Mouse (Mus musculus): ENCODE measurements around the gene Zfp39. TPM values are rescaled to one million over a fixed set of nuclear protein-coding genes. Genes with fewer than 3 reads are reported as not detected.
"Not testable (repeated sequence)": the region's sequence is repeated elsewhere in the genome, so short reads cannot be mapped to it uniquely, and the experiment has no call there.

Zfp39 gene
- polyA plus RNA-seq, 1 experiment from 2014 or later = 6.4 TPM

- peak within 1 kb of the TSS; percentile 79 for H3K4me3 ChIP-seq (ENCODE audit: low read depth, low read length)
- H3K27me3 ChIP-seq (ENCODE audit: control insufficient read depth, insufficient read depth, low read length) = no peaks in the 10 kb centered on the region
- no peaks in the 10 kb centered on the region for H3K36me3 ChIP-seq (ENCODE audit: control insufficient read depth, insufficient read depth, low read length)
- H3K9ac ChIP-seq (ENCODE audit: low read length) = peak within 1 kb of the TSS; percentile 90
- H3K27ac ChIP-seq (ENCODE audit: low read depth, low read length) = peak within 1 kb of the TSS; percentile 61
- peak within 1 kb of the TSS; percentile 84 for H3K4me2 ChIP-seq
- ATAC-seq (ENCODE audit: low FRiP score) (peak; percentile 88), DNase-seq (ENCODE audit: low spot score, missing footprints) (peak; percentile 98)
- H3K4me1 ChIP-seq (ENCODE audit: control insufficient read depth, insufficient read depth, low read length) = peaks cover 8% of the 10 kb centered on the region
- WGBS = 5% methylated on average over 37 of the region's 37 CpGs
- no peaks in the 10 kb centered on the region for H3K9me3 ChIP-seq (ENCODE audit: control insufficient read depth, low read length)
Observed at GRCm38 (mm10) chr11:58867039-58867953, 36.7 kb downstream of the Zfp39 start, which contains the start of gene 2810021J22Rik. Gene 2810021J22Rik, plus strand, starts transcription at chr11:58867216.

- peaks cover 10% of the 10 kb centered on the region; the same call in 1 of the 2 replicates for H3K9me3 ChIP-seq (ENCODE audit: control insufficient read depth, low read length)
- 93% methylated on average over 8 of the region's 8 CpGs for WGBS
- H3K27ac ChIP-seq (ENCODE audit: low read depth, low read length) = no peak overlapping the region
- H3K27me3 ChIP-seq (ENCODE audit: control insufficient read depth, insufficient read depth, low read length) = no peaks in the 10 kb centered on the region
- peaks cover 29% of the 10 kb centered on the region for H3K36me3 ChIP-seq (ENCODE audit: control insufficient read depth, insufficient read depth, low read length)
- no peak overlapping the region for H3K9ac ChIP-seq (ENCODE audit: low read length)
- no peaks in the 10 kb centered on the region for H3K4me1 ChIP-seq (ENCODE audit: control insufficient read depth, insufficient read depth, low read length)
- H3K4me3 ChIP-seq (ENCODE audit: low read depth, low read length) = no peak overlapping the region
- DNase-seq (ENCODE audit: low spot score, missing footprints) (no peak), ATAC-seq (ENCODE audit: low FRiP score) (no peak)
- H3K4me2 ChIP-seq = no peak overlapping the region
Observed at GRCm38 (mm10) chr11:58860744-58861143, 43.3 kb downstream of the Zfp39 start.

- DNase-seq (ENCODE audit: low spot score, missing footprints) (no peak), ATAC-seq (ENCODE audit: low FRiP score) (no peak)
- no peak overlapping the region for H3K9ac ChIP-seq (ENCODE audit: low read length)
- H3K4me3 ChIP-seq (ENCODE audit: low read depth, low read length) = no peak overlapping the region
- peaks cover 8% of the 10 kb centered on the region; the same call in 1 of the 2 replicates for H3K36me3 ChIP-seq (ENCODE audit: control insufficient read depth, insufficient read depth, low read length)
- 77% methylated on average over 2 of the region's 2 CpGs for WGBS
- no peak overlapping the region for H3K27ac ChIP-seq (ENCODE audit: low read depth, low read length)
- no peaks in the 10 kb centered on the region for H3K27me3 ChIP-seq (ENCODE audit: control insufficient read depth, insufficient read depth, low read length)
- H3K9me3 ChIP-seq (ENCODE audit: control insufficient read depth, low read length) = no peaks in the 10 kb centered on the region
- H3K4me2 ChIP-seq = no peak overlapping the region
- H3K4me1 ChIP-seq (ENCODE audit: control insufficient read depth, insufficient read depth, low read length) = peaks cover 6% of the 10 kb centered on the region
Observed at GRCm38 (mm10) chr11:58849731-58850130, 54.3 kb downstream of the Zfp39 start.

GRCm38 (mm10) chr11:58847636-58848035 is 56.4 kb downstream of the Zfp39 start:
- 0 out of 2 replicates have a peak, but pooled peaks cover 8% of the 10 kb centered on the region for H3K36me3 ChIP-seq (ENCODE audit: control insufficient read depth, insufficient read depth, low read length)
- WGBS = 51% methylated on average over 9 of the region's 9 CpGs
- peak; percentile 12; the same call in 1 of the 2 replicates for ATAC-seq (ENCODE audit: low FRiP score)
- no peaks in the 10 kb centered on the region for H3K9me3 ChIP-seq (ENCODE audit: control insufficient read depth, low read length)
- peak overlapping the region; percentile 49 for H3K4me3 ChIP-seq (ENCODE audit: low read depth, low read length)
- H3K27me3 ChIP-seq (ENCODE audit: control insufficient read depth, insufficient read depth, low read length) = no peaks in the 10 kb centered on the region
- DNase-seq (ENCODE audit: low spot score, missing footprints) = no peak
- peaks cover 6% of the 10 kb centered on the region for H3K4me1 ChIP-seq (ENCODE audit: control insufficient read depth, insufficient read depth, low read length)
- peak overlapping the region; percentile 69 for H3K9ac ChIP-seq (ENCODE audit: low read length)
- no peak overlapping the region for H3K27ac ChIP-seq (ENCODE audit: low read depth, low read length)
- H3K4me2 ChIP-seq = peak overlapping the region; percentile 85

GRCm38 (mm10) chr11:58846919-58847461 is 57.0 kb downstream of the Zfp39 start, which contains the start of gene Gm12258:
Gene Gm12258, plus strand, starts transcription at chr11:58847158.
- WGBS = under 1% methylated on average over 24 of the region's 24 CpGs
- peak; percentile 100 for ATAC-seq (ENCODE audit: low FRiP score)

GRCm38 (mm10) chr11:58838951-58839350 is 65.1 kb downstream of the Zfp39 start, which contains the start of gene Olfr311:
Gene Olfr311, plus strand, starts transcription at chr11:58839251.
- H3K9ac ChIP-seq (ENCODE audit: low read length); H3K36me3 ChIP-seq (ENCODE audit: control insufficient read depth, insufficient read depth, low read length); H3K27ac ChIP-seq (ENCODE audit: low read depth, low read length); H3K27me3 ChIP-seq (ENCODE audit: control insufficient read depth, insufficient read depth, low read length); H3K4me1 ChIP-seq (ENCODE audit: control insufficient read depth, insufficient read depth, low read length); H3K4me3 ChIP-seq (ENCODE audit: low read depth, low read length); DNase-seq (ENCODE audit: low spot score, missing footprints); H3K9me3 ChIP-seq (ENCODE audit: control insufficient read depth, low read length); H3K4me2 ChIP-seq; ATAC-seq (ENCODE audit: low FRiP score): not testable (repeated sequence)

More at GRCm38 (mm10) chr11:58846919-58847461, 57.0 kb downstream of the Zfp39 start, which contains the start of gene Gm12258:
- Histone ChIP-seq H3K4me3 (ENCODE audit: low read depth, low read length) (peak within 1 kb of the TSS; percentile 49), H3K9ac (ENCODE audit: low read length) (peak within 1 kb of the TSS; percentile 69), H3K9me3 (ENCODE audit: control insufficient read depth, low read length) (no peaks in the 10 kb centered on the region), H3K4me2 (peak within 1 kb of the TSS; percentile 85), H3K4me1 (ENCODE audit: control insufficient read depth, insufficient read depth, low read length) (peaks cover 6% of the 10 kb centered on the region), H3K27me3 (ENCODE audit: control insufficient read depth, insufficient read depth, low read length) (no peaks in the 10 kb centered on the region), H3K27ac (ENCODE audit: low read depth, low read length) (no peak within 1 kb of the TSS), H3K36me3 (ENCODE audit: control insufficient read depth, insufficient read depth, low read length) (0 out of 2 replicates have a peak, but pooled peaks cover 8% of the 10 kb centered on the region)
- DNase-seq (ENCODE audit: low spot score, missing footprints) = peak; percentile 99

Other genes with a start within 250 kb of the Zfp39 start
- gene Olfr322, start 245.4 kb downstream of the Zfp39 start, polyA plus RNA-seq (2014; fragmentation: Nextera tagmentation; extraction: Ambion mirVana) = 0.07 TPM in 1 of 2 replicates, not detected in the other
- gene Olfr320, start 223.1 kb downstream of the Zfp39 start, polyA plus RNA-seq (2014; fragmentation: Nextera tagmentation; extraction: Ambion mirVana) = not detected in 2 replicates
- not detected in 2 replicates for gene Olfr319, start 205.1 kb downstream of the Zfp39 start, polyA plus RNA-seq (2014; fragmentation: Nextera tagmentation; extraction: Ambion mirVana)
- gene Olfr318, start 180.2 kb downstream of the Zfp39 start, polyA plus RNA-seq (2014; fragmentation: Nextera tagmentation; extraction: Ambion mirVana) = not detected in 2 replicates
- gene Olfr317, start 165.0 kb downstream of the Zfp39 start, polyA plus RNA-seq (2014; fragmentation: Nextera tagmentation; extraction: Ambion mirVana) = 0.04 and 0.15 TPM in 2 replicates
- not detected in 2 replicates for gene Olfr316, start 151.5 kb downstream of the Zfp39 start, polyA plus RNA-seq (2014; fragmentation: Nextera tagmentation; extraction: Ambion mirVana)
- not detected in 2 replicates for gene Olfr315, start 131.0 kb downstream of the Zfp39 start, polyA plus RNA-seq (2014; fragmentation: Nextera tagmentation; extraction: Ambion mirVana)
- not detected in 2 replicates for gene Olfr314, start 121.3 kb downstream of the Zfp39 start, polyA plus RNA-seq (2014; fragmentation: Nextera tagmentation; extraction: Ambion mirVana)
- 3.6 and 5.4 TPM in 2 replicates for gene Fam183b, start 102.3 kb downstream of the Zfp39 start, polyA plus RNA-seq (2014; fragmentation: Nextera tagmentation; extraction: Ambion mirVana)
- gene Olfr313, start 89.2 kb downstream of the Zfp39 start, polyA plus RNA-seq (2014; fragmentation: Nextera tagmentation; extraction: Ambion mirVana) = not detected in 2 replicates
- not detected in 2 replicates for gene Olfr312, start 75.0 kb downstream of the Zfp39 start, polyA plus RNA-seq (2014; fragmentation: Nextera tagmentation; extraction: Ambion mirVana)
- gene Olfr311, start 65.0 kb downstream of the Zfp39 start, polyA plus RNA-seq (2014; fragmentation: Nextera tagmentation; extraction: Ambion mirVana) = not detected in 2 replicates
- gene Gm12258, start 57.1 kb downstream of the Zfp39 start, polyA plus RNA-seq (2014; fragmentation: Nextera tagmentation; extraction: Ambion mirVana) = 15.6 and 16.9 TPM in 2 replicates
- gene 2810021J22Rik, start 37.0 kb downstream of the Zfp39 start, polyA plus RNA-seq (2014; fragmentation: Nextera tagmentation; extraction: Ambion mirVana) = 13.4 and 13.6 TPM in 2 replicates
- gene Btnl10, start 13.7 kb upstream of the Zfp39 start, polyA plus RNA-seq (2014; fragmentation: Nextera tagmentation; extraction: Ambion mirVana) = not detected in 2 replicates
- gene Rnf187, start 34.7 kb upstream of the Zfp39 start, polyA plus RNA-seq (2014; fragmentation: Nextera tagmentation; extraction: Ambion mirVana) = 354 and 381 TPM in 2 replicates
- gene Hist3h2ba, start 44.7 kb upstream of the Zfp39 start, polyA plus RNA-seq (2014; fragmentation: Nextera tagmentation; extraction: Ambion mirVana) = 99.9 and 101 TPM in 2 replicates
- 57.8 and 61.8 TPM in 2 replicates for gene Hist3h2a, start 50.5 kb upstream of the Zfp39 start, polyA plus RNA-seq (2014; fragmentation: Nextera tagmentation; extraction: Ambion mirVana)
- 0.45 and 0.62 TPM in 2 replicates for gene Trim17, start 50.5 kb upstream of the Zfp39 start, polyA plus RNA-seq (2014; fragmentation: Nextera tagmentation; extraction: Ambion mirVana)
- gene Trim11, start 73.9 kb upstream of the Zfp39 start, polyA plus RNA-seq (2014; fragmentation: Nextera tagmentation; extraction: Ambion mirVana) = 17.6 and 18.5 TPM in 2 replicates
- 0.03 and 0.04 TPM in 2 replicates for gene Obscn, start 232.2 kb upstream of the Zfp39 start, polyA plus RNA-seq (2014; fragmentation: Nextera tagmentation; extraction: Ambion mirVana)

Data from midbrain, embryonic 11.5 days (tissue).